19 mouse cellular contexts compared by ENCODE assay signal in the genomic region with DNA sequence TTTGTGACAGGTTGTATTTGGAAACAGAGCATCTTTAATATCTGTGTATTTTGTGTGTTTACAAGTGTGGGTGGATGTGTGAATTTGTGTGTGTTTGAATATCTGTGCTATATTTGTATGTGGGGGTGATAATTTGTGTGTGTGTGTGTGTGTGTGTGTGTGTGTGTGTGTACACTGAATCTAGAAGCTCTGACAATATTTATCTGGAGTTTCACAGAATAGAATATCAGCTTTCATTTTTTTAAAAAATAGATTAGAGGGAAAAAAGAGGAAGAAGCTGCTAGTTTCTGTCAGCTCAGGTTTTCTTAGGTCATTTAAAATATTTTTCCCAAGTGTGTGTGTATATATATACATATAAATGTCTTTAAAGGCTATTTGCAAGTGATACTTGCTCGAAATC.
DNase-seq lines count a peak whose midpoint lies in the region; ATAC-seq and TF ChIP-seq lines count a peak whose summit lies in the region.
"Had no signal": no experiment of that assay in that cellular context is flagged by ENCODE, and none has a peak within 500 bp of the region (broad histone marks: within the 10 kb centered on the region; RNA-seq: fewer than 3 reads in every experiment).

No protein-coding gene starts in this region.

- no peaks in the 10 kb centered on the region for H3K79me2 ChIP-seq in MEL (ENCODE audit: control insufficient read depth, insufficient read depth, low read length, poor library complexity)

- peaks cover 0 to 22% of the 10 kb centered on the region in 2 experiments; a peak in 2 of 4 replicates for H3K36me3 ChIP-seq in MEL (ENCODE audit: control insufficient read depth in 1 of 2, insufficient read depth in 2 of 2, low read length in 2 of 2)
- H3K36me3 ChIP-seq in heart, embryonic 11.5 days (ENCODE audit: control insufficient read depth, insufficient read depth, low read length) = no peaks in the 10 kb centered on the region
- H3K36me3 ChIP-seq: G1E had no signal

- 79% methylated on average over 1 of the region's 1 CpGs for WGBS in heart, embryonic 11.5 days (ENCODE audit: insufficient replicate concordance)

- no peak for TF ChIP-seq RAD21 in MEL (IDR thresholded peaks at IDR 0.05; ENCODE audit: low read depth, low read length)

- H3K27me3 ChIP-seq in MEL (ENCODE audit: control insufficient read depth in 1 of 2, insufficient read depth in 2 of 2, low read length in 2 of 2) = no peaks in the 10 kb centered on the region
- H3K27me3 ChIP-seq in heart, embryonic 11.5 days (ENCODE audit: control insufficient read depth, insufficient read depth, low read length) = no peaks in the 10 kb centered on the region
- H3K27me3 ChIP-seq: CH12.LX had no signal

- DNase-seq in MEL (ENCODE audit: low read depth, low spot score) = peak; percentile 46
- DNase-seq: adrenal gland, adult 2 months; adrenal gland, adult 8-10 months; adrenal gland, postnatal 10 days; adrenal gland, postnatal 14 days; adrenal gland, postnatal 25 days; adrenal gland, postnatal 36 days; B cell, adult 2 months; cerebellum, adult 11 months; cerebellum, adult 11-12 months; cerebellum, adult 18-20 months; cerebellum, adult 2 months; cerebellum, adult 8-10 months had no signal

- H3K4me1 ChIP-seq in MEL (ENCODE audit: control insufficient read depth in 1 of 2, insufficient read depth in 2 of 2, low read length in 2 of 2) = peaks cover 10% of the 10 kb centered on the region in 2 experiments
- no peaks in the 10 kb centered on the region for H3K4me1 ChIP-seq in heart, embryonic 11.5 days (ENCODE audit: control insufficient read depth, insufficient read depth, low read length)

- TF ChIP-seq POLR2A in MEL (IDR thresholded peaks at IDR 0.05; ENCODE audit: control insufficient read depth in 1 of 2, insufficient read depth in 1 of 2, low read depth in 1 of 2, low read length in 2 of 2, poor library complexity in 1 of 2) = no peak

- no peak overlapping the region for H3K4me2 ChIP-seq in heart, embryonic 11.5 days

- H3K4me3 ChIP-seq in MEL (ENCODE audit: control insufficient read depth in 1 of 2, insufficient read depth in 1 of 2, low read depth in 2 of 2, low read length in 2 of 2) = no peak overlapping the region
- H3K4me3 ChIP-seq in heart, embryonic 11.5 days (ENCODE audit: low read depth, low read length) = no peak overlapping the region

- H3K27ac ChIP-seq in MEL (ENCODE audit: control insufficient read depth, low read depth, low read length) = no peak overlapping the region
- H3K27ac ChIP-seq in heart, embryonic 11.5 days (ENCODE audit: low read depth, low read length) = no peak overlapping the region

- no peak overlapping the region for H3K9ac ChIP-seq in MEL (ENCODE audit: control insufficient read depth, low read depth, low read length, poor library complexity, severe bottlenecking)
- H3K9ac ChIP-seq in heart, embryonic 11.5 days (ENCODE audit: low read depth, low read length) = no peak overlapping the region

- no peaks in the 10 kb centered on the region for H3K9me3 ChIP-seq in MEL (replicated peaks; ENCODE audit: insufficient read depth, low read length)
- H3K9me3 ChIP-seq in heart, embryonic 11.5 days (replicated peaks; ENCODE audit: control insufficient read depth, low read length) = no peaks in the 10 kb centered on the region
- H3K9me3 ChIP-seq: G1E had no signal

- TF ChIP-seq EP300 in MEL (IDR thresholded peaks at IDR 0.05; ENCODE audit: low read depth in 1 of 2, low read length in 2 of 2) = peak; percentile 81 to 90

- TF ChIP-seq CTCF in MEL (IDR thresholded peaks at IDR 0.05 in 2 of 3, conservative IDR thresholded peaks at IDR 0.05 in 1 of 3; ENCODE audit: control insufficient read depth in 1 of 3, insufficient read depth in 1 of 3, low read depth in 2 of 3, low read length in 3 of 3, poor library complexity in 1 of 3, severe bottlenecking in 1 of 3) = no peak

- ATAC-seq in heart, embryonic 11.5 days (replicated peaks; ENCODE audit: insufficient number of reproducible peaks, low FRiP score, low TSS enrichment) = no peak
- ATAC-seq: activated CD4-positive, CD25-positive, alpha-beta regulatory T cell, adult 4 months; CD4-positive, CD25-positive, alpha-beta regulatory T cell, adult 4 months; Patski had no signal

TF ChIP-seq in MEL, 35 proteins besides CTCF, POLR2A, EP300 and RAD21:
- TF ChIP-seq ZMIZ1 (IDR thresholded peaks at IDR 0.05; ENCODE audit: low read depth, low read length) (no peak), ETS1 (IDR thresholded peaks at IDR 0.05; ENCODE audit: low read depth, low read length) (peak; percentile 59), ZKSCAN1 (IDR thresholded peaks at IDR 0.05; ENCODE audit: low read depth, low read length) (no peak), SMC3 (IDR thresholded peaks at IDR 0.05; ENCODE audit: low read depth, low read length) (no peak), CHD2 (IDR thresholded peaks at IDR 0.05; ENCODE audit: low read length) (no peak), POLR2AphosphoS5 (IDR thresholded peaks at IDR 0.05; ENCODE audit: borderline replicate concordance, low read depth, low read length) (no peak), HCFC1 (IDR thresholded peaks at IDR 0.05; ENCODE audit: low read depth, low read length) (no peak), GATA1 (IDR thresholded peaks at IDR 0.05; ENCODE audit: low read depth, low read length) (peak; percentile 80), KAT2A (conservative IDR thresholded peaks at IDR 0.05; ENCODE audit: low read depth, low read length) (no peak), ZNF384 (IDR thresholded peaks at IDR 0.05; ENCODE audit: low read depth, low read length) (peak; percentile 92), JUND (IDR thresholded peaks at IDR 0.05; ENCODE audit: low read depth, low read length) (no peak), NELFE (IDR thresholded peaks at IDR 0.05; ENCODE audit: low read depth, low read length) (no peak), ELF1 (IDR thresholded peaks at IDR 0.05; ENCODE audit: low read depth, low read length) (no peak), MEF2A (IDR thresholded peaks at IDR 0.05; ENCODE audit: extremely low read depth, insufficient replicate concordance, low read depth, low read length, poor library complexity, severe bottlenecking) (no peak; the same call in 1 of the 2 replicates), BHLHE40 (IDR thresholded peaks at IDR 0.05; ENCODE audit: borderline replicate concordance, low read depth, low read length) (no peak), USF1 (IDR thresholded peaks at IDR 0.05; ENCODE audit: low read depth, low read length) (no peak), UBTF (IDR thresholded peaks at IDR 0.05; ENCODE audit: borderline replicate concordance, insufficient read depth, low read depth, low read length) (no peak), GABPA (IDR thresholded peaks at IDR 0.05; ENCODE audit: low read depth, low read length) (no peak), MYC (IDR thresholded peaks at IDR 0.05; ENCODE audit: low read depth, low read length) (no peak), TBP (IDR thresholded peaks at IDR 0.05; ENCODE audit: low read depth, low read length) (no peak), MXI1 (IDR thresholded peaks at IDR 0.05; ENCODE audit: low read depth, low read length) (no peak), MAZ (IDR thresholded peaks at IDR 0.05; ENCODE audit: low read depth, low read length) (no peak), ZC3H11A (IDR thresholded peaks at IDR 0.05; ENCODE audit: low read depth, low read length) (no peak), E2F4 (IDR thresholded peaks at IDR 0.05; ENCODE audit: borderline replicate concordance, low read depth, low read length) (no peak), TAL1 (IDR thresholded peaks at IDR 0.05; ENCODE audit: low read length) (no peak), MYB (IDR thresholded peaks at IDR 0.05; ENCODE audit: low read depth, low read length) (no peak), USF2 (IDR thresholded peaks at IDR 0.05; ENCODE audit: borderline replicate concordance in 1 of 2, insufficient read depth in 1 of 2, low read depth in 1 of 2, low read length in 2 of 2) (no peak), MAX (IDR thresholded peaks at IDR 0.05; ENCODE audit: low read length) (no peak), SIN3A (IDR thresholded peaks at IDR 0.05; ENCODE audit: low read length) (peak; percentile 23; the same call in 1 of the 2 replicates), TCF12 (IDR thresholded peaks at IDR 0.05; ENCODE audit: low read depth, low read length) (peak; percentile 73), NRF1 (IDR thresholded peaks at IDR 0.05; ENCODE audit: insufficient read depth, low read depth, low read length, poor library complexity, severe bottlenecking) (no peak), CHD1 (IDR thresholded peaks at IDR 0.05; ENCODE audit: low read depth, low read length) (no peak), MAFK (IDR thresholded peaks at IDR 0.05; ENCODE audit: borderline replicate concordance, low read depth, low read length) (no peak), POLR2AphosphoS2 (IDR thresholded peaks at IDR 0.05; ENCODE audit: low read length) (no peak), RCOR1 (IDR thresholded peaks at IDR 0.05; ENCODE audit: low read depth, low read length) (peak; percentile 81)
